Mouse (Mus musculus) E14TG2a.4 (cell line): ENCODE measurements around the gene Lsm10.

Source experiments
- CTCF ChIP-seq: conservative IDR thresholded peaks from 2 replicates; pipeline ENCODE4 v1.5.1; 2014; ENCODE audit warnings: low read length
- POU5F1 ChIP-seq: IDR thresholded peaks from 2 replicates; pipeline ENCODE4 v1.6.1; 2014; ENCODE audit warnings: low read length, borderline replicate concordance

GRCm38 (mm10) chr4:126065241-126065640 lies 31.2 kb upstream of the Lsm10 start:
- no peak for TF ChIP-seq CTCF
- TF ChIP-seq POU5F1: no peak
